12 mouse cellular contexts compared by ENCODE assay signal in the genomic region with DNA sequence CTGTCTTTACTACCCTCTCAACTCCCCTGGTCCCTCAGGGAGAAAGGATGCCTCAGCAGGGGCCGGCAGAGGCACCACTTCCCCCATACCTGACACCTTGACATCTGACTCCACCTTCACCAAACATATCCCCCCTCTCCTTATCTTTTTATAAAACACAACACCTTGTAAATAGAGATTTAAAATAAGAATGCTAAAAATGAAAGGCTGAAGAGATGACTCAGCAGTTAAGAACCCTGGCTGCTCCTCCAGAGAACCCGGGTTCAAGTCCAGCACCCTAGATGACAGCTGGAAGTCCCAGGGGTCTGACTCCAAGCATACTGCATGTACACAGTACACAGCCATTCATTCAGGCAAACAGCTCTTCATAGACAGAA. TPM values are rescaled to one million over a fixed set of nuclear protein-coding genes. Genes with fewer than 3 reads are reported as not detected.
A peak's percentile ranks its signal among the peaks of the same experiment; 100 is the strongest.
DNase-seq lines count a peak whose midpoint lies in the region; ATAC-seq and TF ChIP-seq lines count a peak whose summit lies in the region.
"Had no signal": no experiment of that assay in that cellular context is flagged by ENCODE, and none has a peak within 500 bp of the region (broad histone marks: within the 10 kb centered on the region; RNA-seq: fewer than 3 reads in every experiment).

No protein-coding gene starts in this region.

- H3K27me3 ChIP-seq in heart, embryonic 15.5 days: no peaks in the 10 kb centered on the region
- no peaks in the 10 kb centered on the region for H3K27me3 ChIP-seq in neural tube, embryonic 11.5 days (ENCODE audit: control insufficient read depth, insufficient read depth, low read length)
- H3K27me3 ChIP-seq in neural tube, embryonic 15.5 days (replicated peaks): no peaks in the 10 kb centered on the region; the same call in 1 of the 2 replicates
- no peaks in the 10 kb centered on the region for H3K27me3 ChIP-seq in limb, embryonic 10.5 days (ENCODE audit: low read depth, poor library complexity, severe bottlenecking)
- H3K27me3 ChIP-seq in stomach, postnatal 0 days (ENCODE audit: control insufficient read depth, insufficient read depth, low read length): no peaks in the 10 kb centered on the region
- no peaks in the 10 kb centered on the region for H3K27me3 ChIP-seq in kidney, embryonic 14.5 days (ENCODE audit: control insufficient read depth, insufficient read depth, low read length)

- WGBS in heart, embryonic 15.5 days: 47% methylated on average over 2 of the region's 2 CpGs
- 51% methylated on average over 2 of the region's 2 CpGs for WGBS in neural tube, embryonic 11.5 days
- 59% methylated on average over 2 of the region's 2 CpGs for WGBS in neural tube, embryonic 15.5 days
- WGBS in limb, embryonic 10.5 days: 55% methylated on average over 2 of the region's 2 CpGs
- 38% methylated on average over 2 of the region's 2 CpGs for WGBS in stomach, postnatal 0 days
- WGBS in kidney, embryonic 14.5 days: 55% methylated on average over 2 of the region's 2 CpGs

- no peak overlapping the region for H3K9ac ChIP-seq in heart, embryonic 15.5 days
- no peak overlapping the region for H3K9ac ChIP-seq in neural tube, embryonic 11.5 days (ENCODE audit: low read length)
- no peak overlapping the region for H3K9ac ChIP-seq in neural tube, embryonic 15.5 days (replicated peaks)
- H3K9ac ChIP-seq in stomach, postnatal 0 days (ENCODE audit: low read length): peak overlapping the region; percentile 27; the same call in 1 of the 2 replicates
- H3K9ac ChIP-seq in kidney, embryonic 14.5 days (ENCODE audit: low read depth, low read length): no peak overlapping the region

- TF ChIP-seq EP300 in stomach, postnatal 0 days (optimal IDR thresholded peaks at IDR 0.05): no peak

- no peak overlapping the region for H3K27ac ChIP-seq in heart, embryonic 15.5 days
- no peak overlapping the region for H3K27ac ChIP-seq in neural tube, embryonic 11.5 days (ENCODE audit: low read depth, low read length)
- H3K27ac ChIP-seq in neural tube, embryonic 15.5 days (replicated peaks): no peak overlapping the region
- H3K27ac ChIP-seq in limb, embryonic 10.5 days: peak overlapping the region; percentile 73
- peak overlapping the region; percentile 69 for H3K27ac ChIP-seq in stomach, postnatal 0 days (replicated peaks)
- H3K27ac ChIP-seq in kidney, embryonic 14.5 days (ENCODE audit: low read depth, low read length): no peak overlapping the region

- TF ChIP-seq CTCF in stomach, postnatal 0 days (IDR thresholded peaks at IDR 0.05; ENCODE audit: low read depth): no peak

- peaks cover 6% of the 10 kb centered on the region; the same call in 1 of the 2 replicates for H3K36me3 ChIP-seq in heart, embryonic 15.5 days
- no peaks in the 10 kb centered on the region for H3K36me3 ChIP-seq in neural tube, embryonic 11.5 days (ENCODE audit: control insufficient read depth, insufficient read depth, low read length)
- H3K36me3 ChIP-seq in neural tube, embryonic 15.5 days: peaks cover 6% of the 10 kb centered on the region
- H3K36me3 ChIP-seq in limb, embryonic 10.5 days: peaks cover 10% of the 10 kb centered on the region
- no peaks in the 10 kb centered on the region for H3K36me3 ChIP-seq in stomach, postnatal 0 days (ENCODE audit: control insufficient read depth, insufficient read depth, low read length)
- peaks cover 8% of the 10 kb centered on the region for H3K36me3 ChIP-seq in kidney, embryonic 14.5 days (ENCODE audit: control insufficient read depth, insufficient read depth, low read length)

- H3K4me2 ChIP-seq in heart, embryonic 15.5 days: peak overlapping the region; percentile 35
- no peak overlapping the region for H3K4me2 ChIP-seq in neural tube, embryonic 11.5 days (ENCODE audit: low read depth)
- no peak overlapping the region for H3K4me2 ChIP-seq in neural tube, embryonic 15.5 days
- H3K4me2 ChIP-seq in stomach, postnatal 0 days (replicated peaks; ENCODE audit: low read depth): no peak overlapping the region
- no peak overlapping the region for H3K4me2 ChIP-seq in kidney, embryonic 14.5 days (replicated peaks; ENCODE audit: low read depth, low read length)

- H3K9me3 ChIP-seq in heart, embryonic 15.5 days (replicated peaks): no peaks in the 10 kb centered on the region
- H3K9me3 ChIP-seq in neural tube, embryonic 11.5 days (ENCODE audit: control insufficient read depth, low read length): no peaks in the 10 kb centered on the region
- H3K9me3 ChIP-seq in neural tube, embryonic 15.5 days (replicated peaks): no peaks in the 10 kb centered on the region
- no peaks in the 10 kb centered on the region for H3K9me3 ChIP-seq in limb, embryonic 10.5 days (replicated peaks)
- H3K9me3 ChIP-seq in stomach, postnatal 0 days (ENCODE audit: control insufficient read depth, low read length): no peaks in the 10 kb centered on the region
- no peaks in the 10 kb centered on the region for H3K9me3 ChIP-seq in kidney, embryonic 14.5 days (ENCODE audit: control insufficient read depth, low read length)

- no peak for ATAC-seq in heart, embryonic 15.5 days (replicated peaks; ENCODE audit: insufficient number of reproducible peaks, insufficient read depth, low FRiP score, low read depth)
- ATAC-seq in neural tube, embryonic 11.5 days (ENCODE audit: insufficient read depth, low FRiP score, low TSS enrichment): no peak
- no peak for ATAC-seq in neural tube, embryonic 15.5 days (ENCODE audit: low FRiP score)
- no peak for ATAC-seq in stomach, postnatal 0 days (ENCODE audit: low FRiP score, low TSS enrichment)
- no peak for ATAC-seq in kidney, embryonic 14.5 days (ENCODE audit: low FRiP score, low TSS enrichment)

- no peak for DNase-seq in heart, adult 11 months
- DNase-seq in neural tube, embryonic 11.5 days (ENCODE audit: low spot score): peak; percentile 3
- no peak for DNase-seq in limb, embryonic 10.5 days (ENCODE audit: low spot score)
- DNase-seq in stomach, postnatal 0 days (ENCODE audit: low spot score): no peak
- DNase-seq in frontal cortex, postnatal 25 days (ENCODE audit: low spot score in 2 of 2): no peak
- DNase-seq: cerebellum, postnatal 14 days; kidney, postnatal 10 days; lung, adult 2 months; thymus, postnatal 36 days had no signal

- peaks cover 44% of the 10 kb centered on the region for H3K4me1 ChIP-seq in heart, embryonic 15.5 days (replicated peaks)
- peaks cover 12% of the 10 kb centered on the region; the same call in 1 of the 2 replicates for H3K4me1 ChIP-seq in neural tube, embryonic 11.5 days (ENCODE audit: control insufficient read depth, insufficient read depth, low read length)
- H3K4me1 ChIP-seq in neural tube, embryonic 15.5 days: peaks cover 23% of the 10 kb centered on the region
- H3K4me1 ChIP-seq in limb, embryonic 10.5 days: peaks cover 42% of the 10 kb centered on the region
- peaks cover 2% of the 10 kb centered on the region; the same call in 1 of the 2 replicates for H3K4me1 ChIP-seq in stomach, postnatal 0 days (replicated peaks; ENCODE audit: control insufficient read depth, insufficient read depth)
- peaks cover 7% of the 10 kb centered on the region; the same call in 1 of the 2 replicates for H3K4me1 ChIP-seq in kidney, embryonic 14.5 days (ENCODE audit: control insufficient read depth, insufficient read depth, low read length)

- H3K4me3 ChIP-seq in heart, embryonic 15.5 days: no peak overlapping the region
- H3K4me3 ChIP-seq in neural tube, embryonic 11.5 days (ENCODE audit: low read depth, low read length): no peak overlapping the region
- no peak overlapping the region for H3K4me3 ChIP-seq in neural tube, embryonic 15.5 days (replicated peaks)
- H3K4me3 ChIP-seq in limb, embryonic 10.5 days: peak overlapping the region; percentile 21; the same call in 1 of the 2 replicates
- H3K4me3 ChIP-seq in stomach, postnatal 0 days (ENCODE audit: low read depth, low read length): no peak overlapping the region
- H3K4me3 ChIP-seq in kidney, embryonic 14.5 days (ENCODE audit: low read length): no peak overlapping the region

RNA-seq across cellular contexts. Expression of a gene that starts 3.4 kb away (rescaled TPM):
- 595 and 603 TPM in 2 replicates for polyA plus RNA-seq in heart, embryonic 15.5 days (2015; fragmentation: Nextera tagmentation; extraction: Ambion mirVana)
- 1,365 and 1,445 TPM in 2 replicates for polyA plus RNA-seq in neural tube, embryonic 11.5 days (2014; fragmentation: Nextera tagmentation; extraction: Ambion mirVana)
- 1,438 and 1,488 TPM in 2 replicates for polyA plus RNA-seq in neural tube, embryonic 15.5 days (2015; fragmentation: Nextera tagmentation; extraction: Ambion mirVana)
- 1,005 and 1,256 TPM in 2 replicates for polyA plus RNA-seq in limb, embryonic 10.5 days (2016; fragmentation: Nextera tagmentation; extraction: Ambion mirVana)
- 286 and 326 TPM in 2 replicates for polyA plus RNA-seq in stomach, postnatal 0 days (2015; fragmentation: Nextera tagmentation; extraction: Ambion mirVana)
- polyA plus RNA-seq in kidney, embryonic 14.5 days (2014; fragmentation: Nextera tagmentation; extraction: Ambion mirVana): 1,092 and 1,386 TPM in 2 replicates

RNA-seq across cellular contexts. Expression of a gene that starts 16.7 kb away (rescaled TPM):
- not detected in 2 replicates for polyA plus RNA-seq in heart, embryonic 15.5 days (2015; fragmentation: Nextera tagmentation; extraction: Ambion mirVana)
- polyA plus RNA-seq in neural tube, embryonic 11.5 days (2014; fragmentation: Nextera tagmentation; extraction: Ambion mirVana): not detected in 2 replicates
- polyA plus RNA-seq in neural tube, embryonic 15.5 days (2015; fragmentation: Nextera tagmentation; extraction: Ambion mirVana): 0.17 TPM in 1 of 2 replicates, not detected in the other
- not detected in 2 replicates for polyA plus RNA-seq in limb, embryonic 10.5 days (2016; fragmentation: Nextera tagmentation; extraction: Ambion mirVana)
- not detected in 2 replicates for polyA plus RNA-seq in stomach, postnatal 0 days (2015; fragmentation: Nextera tagmentation; extraction: Ambion mirVana)
- polyA plus RNA-seq in kidney, embryonic 14.5 days (2014; fragmentation: Nextera tagmentation; extraction: Ambion mirVana): not detected in 2 replicates
- polyA plus RNA-seq: lung, adult 2 months had no signal

RNA-seq across cellular contexts. Expression of a gene that starts 38.6 kb away (rescaled TPM):
- 14.7 and 17.8 TPM in 2 replicates for polyA plus RNA-seq in heart, embryonic 15.5 days (2015; fragmentation: Nextera tagmentation; extraction: Ambion mirVana)
- 23.6 and 26.2 TPM in 2 replicates for polyA plus RNA-seq in neural tube, embryonic 11.5 days (2014; fragmentation: Nextera tagmentation; extraction: Ambion mirVana)
- polyA plus RNA-seq in neural tube, embryonic 15.5 days (2015; fragmentation: Nextera tagmentation; extraction: Ambion mirVana): 23.2 and 24.2 TPM in 2 replicates
- 24.8 and 27.0 TPM in 2 replicates for polyA plus RNA-seq in limb, embryonic 10.5 days (2016; fragmentation: Nextera tagmentation; extraction: Ambion mirVana)
- 12.8 and 14.0 TPM in 2 replicates for polyA plus RNA-seq in stomach, postnatal 0 days (2015; fragmentation: Nextera tagmentation; extraction: Ambion mirVana)
- polyA plus RNA-seq in kidney, embryonic 14.5 days (2014; fragmentation: Nextera tagmentation; extraction: Ambion mirVana): 17.8 and 24.5 TPM in 2 replicates

Comparison
In these comparisons a context has a peak if more than half of its experiments do, and no peak if none do; other contexts are left out.
1. H3K27ac ChIP-seq: peak in limb, embryonic 10.5 days (single experiment) and stomach, postnatal 0 days (single experiment); none in heart, embryonic 15.5 days (single experiment), neural tube, embryonic 11.5 days (single experiment), neural tube, embryonic 15.5 days (single experiment) and kidney, embryonic 14.5 days (single experiment).